Mouse (Mus musculus) neural tube, embryonic 13.5 days (tissue): ENCODE data around the gene Ybx1. TPM values are rescaled to one million over a fixed set of nuclear protein-coding genes. Genes with fewer than 3 reads are reported as not detected.

Source experiments
- polyA plus RNA-seq: library from polyadenylated mRNA; unstranded; fragments of >200 nt; fragmentation: Nextera tagmentation; extraction: Ambion mirVana; gene quantifications from 2 replicates; pipeline ENCODE4 v1.2.1, GENCODE M21; 2015

Ybx1 gene
- polyA plus RNA-seq, 1 experiment from 2014 or later = 873 TPM

Other genes starting within 250 kb of the Ybx1 start
- gene Slc2a1, start 185.9 kb downstream of the Ybx1 start, polyA plus RNA-seq = 90.4 and 107 TPM in 2 replicates
- 7.8 and 10.1 TPM in 2 replicates for gene Zfp691, start 120.4 kb downstream of the Ybx1 start, polyA plus RNA-seq
- gene Ermap, start 104.6 kb downstream of the Ybx1 start, polyA plus RNA-seq = 1.5 and 2.1 TPM in 2 replicates
- gene Svbp, start 99.3 kb downstream of the Ybx1 start, polyA plus RNA-seq = 239 and 246 TPM in 2 replicates
- 0.45 TPM in 1 of 2 replicates, not detected in the other for gene Tmem269, start 76.4 kb downstream of the Ybx1 start, polyA plus RNA-seq
- 35.4 and 37.4 TPM in 2 replicates for gene AU022252, start 61.9 kb downstream of the Ybx1 start, polyA plus RNA-seq
- 14.8 TPM in 2 replicates for gene P3h1, start 61.7 kb downstream of the Ybx1 start, polyA plus RNA-seq
- 0.45 and 0.63 TPM in 2 replicates for gene Cldn19, start 39.2 kb downstream of the Ybx1 start, polyA plus RNA-seq
- gene Ppih, start 25.9 kb upstream of the Ybx1 start, polyA plus RNA-seq = 62.0 and 62.5 TPM in 2 replicates
- 17.3 and 17.9 TPM in 2 replicates for gene Ccdc30, start 120.9 kb upstream of the Ybx1 start, polyA plus RNA-seq
- gene Ppcs, start 127.8 kb upstream of the Ybx1 start, polyA plus RNA-seq = 21.9 and 23.3 TPM in 2 replicates
- 0.50 TPM in 1 of 2 replicates, not detected in the other for gene Zmynd12, start 128.2 kb upstream of the Ybx1 start, polyA plus RNA-seq
- gene Rimkla, start 198.0 kb upstream of the Ybx1 start, polyA plus RNA-seq = 26.3 and 28.7 TPM in 2 replicates
- 23.5 and 26.1 TPM in 2 replicates for gene Foxj3, start 242.4 kb upstream of the Ybx1 start, polyA plus RNA-seq
- 5.4 and 7.2 TPM in 2 replicates for gene Frg2f1, start 244.9 kb upstream of the Ybx1 start, polyA plus RNA-seq